Mouse (Mus musculus): ENCODE measurements at regions not wholly inside any gene's neighbourhood (a gene's known extent, or its start where the extent isn't known, plus 50 kb on each side); places are given as distances from the start of the nearest gene placed in this dataset.

DNA sequence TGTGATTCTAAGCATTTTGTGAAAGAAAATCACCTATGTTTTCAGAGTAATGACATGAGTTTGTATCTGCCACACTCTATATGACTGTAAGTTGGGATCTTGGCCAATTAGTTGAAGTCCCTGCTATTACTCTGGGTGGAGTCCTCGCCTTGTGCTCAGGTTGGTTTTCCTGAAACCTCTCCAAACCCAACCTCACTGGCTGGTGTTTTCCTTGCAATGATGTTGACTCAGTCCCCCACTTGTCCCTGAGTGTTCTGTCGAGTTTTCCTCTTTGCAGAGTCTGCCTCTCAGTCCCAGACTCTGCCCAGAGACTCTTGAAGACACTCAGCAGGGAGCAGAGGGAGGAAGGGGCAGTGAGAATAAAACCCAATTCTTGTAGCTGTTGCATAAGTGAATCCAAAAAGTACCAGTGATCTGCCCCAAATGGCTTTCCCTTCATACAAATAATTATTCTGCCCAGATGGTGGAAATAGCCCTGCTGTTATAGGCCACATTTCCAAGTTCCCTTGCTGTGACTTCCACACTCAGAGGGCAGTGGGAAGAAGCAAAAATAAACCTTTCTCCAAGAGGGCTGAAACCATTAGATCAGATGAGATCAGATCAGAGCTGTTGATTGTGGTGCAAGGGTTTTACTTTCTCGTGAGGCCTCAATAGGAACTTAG, 694.3 kb downstream of the Hs3st4 start:
- DNase-seq, result no peak

GRCm38 (mm10) chr7:124680561-124680960, 697.9 kb downstream of the Hs3st4 start:
- DNase-seq, result no peak

DNA sequence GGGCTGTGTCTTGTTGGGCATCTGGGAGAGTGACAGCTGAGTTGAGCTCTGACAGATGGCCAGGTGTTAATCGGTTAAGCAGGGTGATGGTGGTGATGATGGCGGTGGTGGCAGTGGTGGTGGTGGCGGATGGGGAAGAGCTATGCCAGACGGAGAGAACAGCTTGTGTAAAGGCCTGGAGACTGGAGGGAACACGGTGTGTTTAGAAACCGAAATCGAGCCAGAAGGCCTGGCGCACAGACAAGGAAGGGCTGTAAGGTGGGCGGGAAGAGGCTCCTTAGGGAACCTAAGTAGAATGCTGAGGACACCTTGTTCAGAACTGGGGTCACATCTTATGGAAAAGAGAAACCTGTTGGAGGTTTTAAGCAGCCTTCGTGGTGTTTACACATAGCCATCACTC, 698.5 kb downstream of the Hs3st4 start:
- DNase-seq, result no peak

DNA sequence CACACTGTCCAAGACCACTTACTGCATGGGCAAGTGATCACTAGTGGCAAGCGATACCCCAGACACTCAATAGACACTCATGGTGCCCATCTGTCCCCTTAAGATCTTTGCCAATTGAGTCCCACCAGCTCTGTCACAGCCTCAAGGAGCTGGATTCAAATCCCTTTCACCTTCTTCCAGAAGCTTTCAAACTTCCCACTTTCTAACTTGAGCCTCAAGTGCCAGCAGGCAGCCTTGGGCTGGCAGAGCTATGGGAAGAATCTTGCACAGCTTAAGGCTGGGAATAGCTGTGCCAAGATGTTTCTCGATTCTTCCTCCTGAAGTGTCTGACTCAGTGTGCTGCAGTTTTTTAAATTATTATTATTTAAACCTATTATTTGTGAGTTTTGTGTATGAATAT, 699.2 kb downstream of the Hs3st4 start:
- no peak for DNase-seq

- DNase-seq, result peak; percentile 34 to 40
Observed at GRCm38 (mm10) chr7:124685424-124685823, 702.8 kb downstream of the Hs3st4 start.

- no peak for DNase-seq
Observed at GRCm38 (mm10) chr7:124704163-124704824, 721.6 kb downstream of the Hs3st4 start.

- no peak for DNase-seq
Observed at GRCm38 (mm10) chr7:124707143-124707542, 724.5 kb downstream of the Hs3st4 start.

DNA sequence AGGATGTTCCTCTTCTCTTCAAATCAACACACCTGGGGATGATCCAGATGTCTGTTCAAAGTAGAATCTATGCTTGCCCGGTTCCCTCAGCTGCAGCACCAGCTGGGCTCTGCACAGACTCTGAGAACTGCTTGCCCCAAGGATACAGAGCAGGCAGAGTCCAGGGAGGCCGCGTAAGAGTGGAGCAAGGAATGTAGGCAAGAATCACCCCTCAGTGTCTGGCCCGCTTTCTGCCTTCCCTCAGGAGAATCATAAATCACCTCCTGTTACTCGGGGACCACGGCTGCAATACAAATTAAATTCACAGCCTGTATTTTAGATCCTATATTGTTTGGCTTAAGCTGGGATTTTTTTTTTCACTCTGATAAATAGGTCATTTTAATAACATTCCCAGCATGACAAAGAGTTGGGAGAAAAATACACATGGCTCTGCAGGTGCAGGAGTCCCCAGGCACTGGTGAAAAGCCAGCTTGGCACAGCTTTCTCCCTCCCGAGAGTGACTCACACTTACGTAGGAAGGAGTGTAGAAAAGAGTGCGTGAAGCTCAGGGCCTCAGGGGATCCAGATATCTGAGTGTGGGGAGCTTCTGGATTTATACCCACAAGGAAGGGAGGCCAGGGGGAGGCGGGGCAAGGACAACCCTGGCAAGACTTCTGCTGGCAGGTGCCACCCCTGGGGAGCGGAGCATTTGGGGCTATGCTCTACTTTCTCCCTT, 726.3 kb downstream of the Hs3st4 start:
- no peak for DNase-seq

DNA sequence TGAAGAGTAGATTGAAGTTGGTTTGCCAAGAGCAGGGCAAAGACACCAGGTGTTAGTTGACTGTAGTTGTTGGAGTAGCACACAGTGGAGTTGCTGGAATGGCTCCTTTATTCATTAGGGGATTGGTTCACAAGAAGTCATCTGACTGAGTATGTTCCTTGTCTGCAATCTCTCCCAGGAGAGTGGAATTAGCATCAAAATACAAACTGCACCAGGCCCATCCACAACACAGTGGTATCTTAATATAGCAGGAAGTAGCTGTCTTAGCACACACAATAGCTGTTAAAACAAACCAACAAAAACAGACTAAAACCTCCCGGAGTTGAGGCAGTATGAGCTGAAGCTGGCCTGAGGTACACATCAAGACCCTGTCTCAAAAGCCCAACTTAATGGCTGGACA, 723.5 kb upstream of the Kdm8 start:
- DNase-seq, result no peak

- no peak for DNase-seq
Observed at GRCm38 (mm10) chr7:124742086-124742485, 702.4 kb upstream of the Kdm8 start.

DNA sequence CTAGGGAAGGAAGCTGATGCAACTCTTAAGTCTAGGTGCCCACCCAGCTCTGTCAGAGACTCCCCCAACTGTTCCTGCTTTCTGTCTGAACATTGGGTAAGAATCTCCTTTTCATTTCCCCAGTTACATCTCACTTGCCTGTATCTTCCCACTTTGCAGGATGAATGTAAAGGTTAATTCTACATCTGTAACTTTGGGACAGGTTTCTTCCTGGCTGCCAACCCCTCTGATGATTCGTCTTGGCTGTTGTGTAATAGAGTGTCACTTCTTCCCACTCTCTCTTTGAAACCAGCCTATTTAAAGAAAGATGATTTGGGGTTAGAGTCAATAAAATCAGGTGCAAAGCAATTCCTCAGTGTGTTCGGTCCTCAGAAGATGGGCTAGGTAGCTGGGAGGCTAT, 698.2 kb upstream of the Kdm8 start:
- no peak for DNase-seq

DNA sequence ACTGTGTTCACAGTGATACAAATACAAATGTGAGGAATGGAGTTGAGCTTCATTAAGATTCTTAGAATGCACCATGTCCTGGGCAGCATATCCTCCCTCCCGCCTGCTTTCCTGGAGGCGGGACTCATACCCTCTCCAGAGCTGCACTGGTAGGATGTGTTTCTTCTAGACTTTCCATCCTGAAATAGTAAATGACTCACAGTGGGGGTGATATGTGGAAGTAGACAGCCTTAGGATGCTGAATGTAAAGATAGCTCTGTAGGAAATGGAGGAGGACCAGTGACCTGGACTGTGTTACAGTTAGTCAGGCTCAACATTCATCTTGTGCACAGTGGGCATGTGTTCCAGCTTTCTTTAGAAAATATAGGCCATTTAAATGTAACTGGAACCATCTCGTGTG, 696.1 kb upstream of the Kdm8 start:
- DNase-seq, result no peak

- DNase-seq, result no peak
Observed at GRCm38 (mm10) chr7:124759084-124759483, 685.4 kb upstream of the Kdm8 start.

GRCm38 (mm10) chr7:124777822-124778221, 666.7 kb upstream of the Kdm8 start:
- no peak for DNase-seq

DNA sequence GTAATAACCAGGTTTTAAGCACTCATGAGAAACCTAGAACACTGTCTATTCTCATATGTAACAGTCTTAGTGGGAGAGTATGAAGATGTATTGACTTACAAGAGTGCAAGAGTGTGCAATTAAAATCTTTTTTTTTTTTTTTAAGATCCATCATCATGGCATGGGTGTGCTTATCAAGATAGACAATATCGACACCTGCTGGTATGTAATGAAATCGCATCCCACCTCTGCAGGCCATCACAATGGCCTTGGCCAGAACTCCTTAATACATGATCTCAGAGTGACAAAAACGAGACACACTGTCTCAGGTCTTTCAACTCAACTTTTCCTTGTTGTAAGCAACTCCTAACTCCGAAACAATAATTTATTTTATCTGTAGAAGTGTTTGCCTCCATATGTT, 661.7 kb upstream of the Kdm8 start:
- peak; percentile 7 to 34 for DNase-seq

DNA sequence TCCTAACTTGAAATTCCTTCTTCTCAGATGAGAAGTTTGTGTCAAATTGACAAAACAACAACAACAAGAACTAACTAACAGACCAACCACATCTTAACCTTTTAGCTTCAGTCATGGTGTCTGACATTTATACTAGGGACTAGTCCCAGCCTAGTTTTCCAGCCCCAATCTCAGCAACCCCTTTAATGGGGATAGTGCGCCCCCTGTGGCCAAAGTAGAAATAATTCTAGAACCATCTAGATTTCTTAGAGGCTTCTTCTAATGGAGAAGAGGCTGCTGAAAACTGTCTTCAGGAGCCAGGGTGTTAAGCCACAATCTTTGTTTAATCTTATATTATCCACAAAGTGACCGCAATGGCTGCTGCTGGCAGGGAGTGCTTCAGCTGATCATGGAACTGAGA, 659.5 kb upstream of the Kdm8 start:
- DNase-seq, result no peak

- DNase-seq, result no peak
Observed at GRCm38 (mm10) chr7:124785896-124786295, 658.6 kb upstream of the Kdm8 start.

DNA sequence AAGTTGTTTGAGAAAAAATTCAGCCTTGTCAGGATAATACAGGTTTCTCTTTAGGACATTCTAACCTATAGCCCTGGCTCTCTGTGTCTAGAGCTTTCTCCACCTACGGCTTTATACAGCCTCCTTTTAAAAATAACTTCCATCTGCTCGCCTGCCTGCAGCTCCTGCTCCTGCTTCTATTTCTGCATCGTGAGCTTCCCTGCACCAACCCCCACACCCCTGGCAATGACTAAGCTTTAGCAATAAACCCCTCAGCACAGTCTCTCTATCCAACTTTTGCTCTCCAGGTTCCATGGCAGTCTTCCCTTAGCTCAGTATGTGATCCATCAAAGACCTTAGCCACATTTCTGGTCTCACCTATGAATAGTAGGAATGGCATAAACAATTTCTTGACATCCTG, 655.7 kb upstream of the Kdm8 start:
- no peak for DNase-seq

- DNase-seq, result no peak
Observed at GRCm38 (mm10) chr7:124803101-124803500, 641.4 kb upstream of the Kdm8 start.

DNA sequence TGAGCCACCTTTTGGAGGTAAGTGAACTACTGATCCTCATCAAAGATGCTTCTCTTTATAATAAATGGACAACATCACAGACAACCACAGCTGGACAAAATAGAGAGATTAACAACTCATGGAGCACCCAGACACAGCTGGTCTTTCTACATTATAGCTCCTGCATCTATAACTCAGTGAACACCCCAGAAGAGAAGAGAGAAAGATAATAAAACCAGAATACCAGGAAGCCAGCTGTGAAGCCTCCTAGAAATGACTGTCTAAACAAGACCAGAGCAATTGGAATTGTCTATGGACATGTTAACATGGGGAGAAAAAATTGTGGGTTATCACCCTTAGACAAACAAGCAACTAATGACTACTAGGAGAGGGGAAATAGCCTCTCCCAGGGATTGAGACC, 609.8 kb upstream of the Kdm8 start:
- DNase-seq, result no peak

- no peak for DNase-seq
Observed at GRCm38 (mm10) chr7:124836531-124836930, 607.9 kb upstream of the Kdm8 start.

GRCm38 (mm10) chr7:124855056-124855455, 589.4 kb upstream of the Kdm8 start:
- DNase-seq, result no peak

GRCm38 (mm10) chr7:124857106-124857505, 587.4 kb upstream of the Kdm8 start:
- no peak for DNase-seq

GRCm38 (mm10) chr7:124861397-124861796, 583.1 kb upstream of the Kdm8 start:
- no peak for DNase-seq
